Mouse (Mus musculus): ENCODE measurements at regions not wholly inside any gene's neighbourhood (a gene's known extent, or its start where the extent isn't known, plus 50 kb on each side); places are given as distances from the start of the nearest gene placed in this dataset.

DNA sequence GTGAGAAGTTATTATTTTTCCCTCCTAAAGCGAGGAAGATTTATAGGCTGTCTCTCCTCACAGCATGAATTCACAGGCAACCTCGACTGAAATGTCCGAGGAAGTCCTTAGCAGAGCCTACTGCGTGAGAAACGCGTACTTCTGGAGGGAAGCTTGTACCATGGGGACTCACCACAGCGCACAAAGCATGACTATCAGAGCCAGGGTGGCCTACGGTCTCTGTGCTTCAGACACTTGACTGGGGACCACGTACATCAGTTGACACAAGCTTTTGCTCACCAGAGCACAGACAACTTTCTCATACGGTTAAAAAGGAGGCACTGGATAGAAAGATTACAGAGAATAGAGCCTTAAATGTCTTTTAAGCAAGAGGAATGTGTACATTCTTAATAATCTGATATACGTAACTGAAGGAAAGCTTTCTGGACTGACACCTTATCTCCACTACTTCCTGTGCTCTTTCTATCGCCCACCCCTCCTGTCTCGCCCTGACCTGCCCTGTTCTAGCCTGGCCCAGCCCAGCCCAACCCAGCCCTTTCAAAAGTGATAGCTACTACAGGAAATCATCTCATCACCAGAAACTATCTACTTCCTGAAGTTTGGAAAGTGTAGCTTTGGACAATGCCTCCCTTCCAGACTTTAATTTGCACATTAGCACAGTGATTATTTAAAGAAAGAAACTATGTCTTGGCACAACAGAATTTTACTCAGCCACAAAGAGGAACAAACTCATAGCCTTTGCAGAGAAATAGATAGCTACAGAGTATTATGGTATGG lies 104.2 kb upstream of the Krtap11-1 start:
- no peak for TF ChIP-seq POLR2A (IDR thresholded peaks at IDR 0.05; ENCODE audit: borderline replicate concordance, extremely low read depth, insufficient read depth, insufficient read length, poor library complexity, severe bottlenecking)
- TF ChIP-seq CTCF (IDR thresholded peaks at IDR 0.05; ENCODE audit: borderline replicate concordance, extremely low read depth, insufficient read depth, insufficient read length) = no peak
- DNase-seq (ENCODE audit: low read depth) = peak; percentile 39

DNA sequence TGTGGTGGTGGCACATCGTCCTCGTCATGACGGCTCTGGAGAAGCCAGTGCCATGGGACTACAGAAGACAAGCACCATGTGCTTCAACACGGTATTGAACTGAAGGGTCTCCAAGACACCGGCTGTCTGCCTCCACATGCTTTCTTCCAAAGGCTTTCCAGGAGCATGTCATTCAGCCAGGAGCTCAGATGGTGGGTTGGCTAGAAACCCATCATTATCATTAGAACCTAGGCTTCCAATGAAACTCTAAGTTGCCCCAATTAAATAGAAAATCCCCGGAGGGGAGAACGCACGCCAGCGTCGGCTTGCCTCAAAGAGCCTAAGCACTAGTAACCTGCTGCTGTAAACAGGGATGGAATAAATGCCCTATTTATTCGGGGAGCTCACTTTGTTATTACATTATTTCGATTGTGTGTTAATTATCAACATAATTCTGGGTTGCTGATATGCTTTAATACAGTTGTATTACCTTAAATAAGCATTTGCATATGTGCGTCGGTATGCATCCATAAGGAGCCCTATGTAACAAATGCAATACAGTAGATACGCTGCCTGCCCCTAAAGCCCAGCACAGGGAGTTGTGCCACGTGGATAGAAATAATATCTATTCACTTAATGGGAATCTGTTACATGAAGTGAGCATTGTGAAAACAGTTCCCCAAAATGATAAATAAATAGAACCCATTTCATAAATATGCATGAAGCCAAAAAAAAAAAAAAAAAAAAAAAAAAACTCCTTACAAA lies 103.3 kb upstream of the Krtap11-1 start:
- no peak for TF ChIP-seq POLR2A (IDR thresholded peaks at IDR 0.05; ENCODE audit: borderline replicate concordance, extremely low read depth, insufficient read depth, insufficient read length, poor library complexity, severe bottlenecking)
- TF ChIP-seq CTCF (IDR thresholded peaks at IDR 0.05; ENCODE audit: borderline replicate concordance, extremely low read depth, insufficient read depth, insufficient read length) = no peak
- DNase-seq (ENCODE audit: low read depth) = peak; percentile 81

DNA sequence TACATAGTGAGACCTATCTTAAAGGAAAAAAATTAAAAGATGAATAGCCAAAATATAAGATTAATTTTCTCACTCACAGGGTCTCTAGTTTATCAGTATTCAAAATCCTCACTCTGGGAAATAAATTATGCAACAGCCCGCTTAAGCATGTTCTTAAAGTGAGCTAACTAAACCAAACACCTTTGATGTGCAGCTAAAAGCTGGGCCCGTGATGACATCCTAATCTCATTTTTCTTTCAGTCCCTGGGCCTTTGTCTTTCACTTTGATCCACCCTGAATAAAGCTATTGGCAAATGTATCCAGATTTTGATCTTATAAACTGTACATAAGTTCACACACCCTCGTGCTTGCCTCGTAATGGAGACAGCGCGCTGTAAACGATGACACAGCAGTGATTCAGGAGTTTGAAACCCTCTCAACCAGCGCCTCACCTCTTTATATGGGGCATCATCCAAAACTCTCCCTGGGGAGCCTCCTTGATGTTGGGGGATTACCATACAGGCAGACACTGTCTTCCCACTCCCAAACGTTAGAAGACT lies 100.3 kb upstream of the Krtap11-1 start:
- peak; percentile 45 for DNase-seq (ENCODE audit: low read depth)
- TF ChIP-seq CTCF (IDR thresholded peaks at IDR 0.05; ENCODE audit: borderline replicate concordance, extremely low read depth, insufficient read depth, insufficient read length) (no peak), POLR2A (IDR thresholded peaks at IDR 0.05; ENCODE audit: borderline replicate concordance, extremely low read depth, insufficient read depth, insufficient read length, poor library complexity, severe bottlenecking) (no peak)

DNA sequence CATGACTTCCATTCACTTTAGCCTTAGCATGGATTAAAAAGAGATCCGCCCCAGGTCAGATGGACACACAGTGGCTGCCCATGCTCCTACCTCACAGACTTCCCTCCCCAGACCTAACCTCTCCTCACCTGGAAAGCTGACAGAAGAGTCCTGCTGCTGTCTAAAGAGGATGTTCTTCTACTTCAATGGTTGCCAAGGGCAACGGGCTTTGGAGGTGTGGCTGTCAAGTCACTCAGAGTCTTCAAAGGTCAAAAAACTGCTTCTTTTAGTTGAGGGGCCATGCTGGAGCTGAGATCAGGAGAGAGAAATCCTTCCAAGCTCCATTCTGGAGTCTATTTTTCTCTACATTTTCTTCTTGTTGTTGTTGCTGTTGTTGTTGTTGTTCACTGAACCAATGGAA lies 89.1 kb upstream of the Krtap11-1 start:
- DNase-seq (ENCODE audit: low read depth) = no peak
- TF ChIP-seq CTCF (IDR thresholded peaks at IDR 0.05; ENCODE audit: borderline replicate concordance, extremely low read depth, insufficient read depth, insufficient read length) (no peak), POLR2A (IDR thresholded peaks at IDR 0.05; ENCODE audit: borderline replicate concordance, extremely low read depth, insufficient read depth, insufficient read length, poor library complexity, severe bottlenecking) (no peak)

DNA sequence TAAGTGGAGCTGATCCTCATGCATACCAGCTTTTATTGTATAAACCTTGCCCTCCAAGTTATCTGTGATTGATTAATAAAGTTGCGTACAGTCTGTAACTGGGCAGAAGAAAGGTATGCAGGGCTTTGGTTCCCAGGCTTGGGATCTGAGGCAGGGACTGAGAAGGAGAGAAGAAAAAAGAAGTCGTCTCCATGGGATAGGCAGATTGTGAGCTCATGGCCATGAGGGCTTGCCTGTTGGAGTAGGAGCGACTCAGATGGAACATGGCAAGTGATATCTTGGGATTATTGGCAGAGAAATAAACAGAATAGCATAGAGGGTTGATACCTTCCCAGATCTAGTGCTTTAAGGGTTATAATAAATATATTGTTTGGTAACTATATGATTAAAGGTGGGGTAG lies 85.1 kb upstream of the Krtap11-1 start:
- TF ChIP-seq CTCF (IDR thresholded peaks at IDR 0.05; ENCODE audit: borderline replicate concordance, extremely low read depth, insufficient read depth, insufficient read length) = no peak
- no peak for TF ChIP-seq POLR2A (IDR thresholded peaks at IDR 0.05; ENCODE audit: borderline replicate concordance, extremely low read depth, insufficient read depth, insufficient read length, poor library complexity, severe bottlenecking)
- no peak for DNase-seq (ENCODE audit: low read depth)

DNA sequence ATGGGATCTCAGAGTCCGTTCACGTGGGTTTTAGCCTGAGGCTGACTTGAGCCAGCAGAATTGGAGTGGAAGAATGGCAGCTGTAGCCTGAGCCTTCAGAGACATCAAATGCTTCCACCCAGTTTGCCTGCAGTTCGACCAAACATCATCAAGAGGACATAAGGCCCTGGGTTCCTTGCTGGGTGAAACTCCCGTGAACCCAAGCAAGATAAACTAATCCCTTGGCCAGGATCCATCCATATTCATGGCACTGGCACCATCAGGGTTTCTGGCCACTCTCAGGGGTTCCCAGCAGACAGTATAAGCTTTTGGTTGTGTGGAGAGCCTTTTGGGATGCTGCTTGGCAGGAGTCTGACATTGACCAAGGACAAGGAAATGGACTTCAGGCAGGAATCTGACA lies 77.7 kb upstream of the Krtap11-1 start:
- no peak for DNase-seq (ENCODE audit: low read depth)
- no peak for TF ChIP-seq CTCF (IDR thresholded peaks at IDR 0.05; ENCODE audit: borderline replicate concordance, extremely low read depth, insufficient read depth, insufficient read length)

DNA sequence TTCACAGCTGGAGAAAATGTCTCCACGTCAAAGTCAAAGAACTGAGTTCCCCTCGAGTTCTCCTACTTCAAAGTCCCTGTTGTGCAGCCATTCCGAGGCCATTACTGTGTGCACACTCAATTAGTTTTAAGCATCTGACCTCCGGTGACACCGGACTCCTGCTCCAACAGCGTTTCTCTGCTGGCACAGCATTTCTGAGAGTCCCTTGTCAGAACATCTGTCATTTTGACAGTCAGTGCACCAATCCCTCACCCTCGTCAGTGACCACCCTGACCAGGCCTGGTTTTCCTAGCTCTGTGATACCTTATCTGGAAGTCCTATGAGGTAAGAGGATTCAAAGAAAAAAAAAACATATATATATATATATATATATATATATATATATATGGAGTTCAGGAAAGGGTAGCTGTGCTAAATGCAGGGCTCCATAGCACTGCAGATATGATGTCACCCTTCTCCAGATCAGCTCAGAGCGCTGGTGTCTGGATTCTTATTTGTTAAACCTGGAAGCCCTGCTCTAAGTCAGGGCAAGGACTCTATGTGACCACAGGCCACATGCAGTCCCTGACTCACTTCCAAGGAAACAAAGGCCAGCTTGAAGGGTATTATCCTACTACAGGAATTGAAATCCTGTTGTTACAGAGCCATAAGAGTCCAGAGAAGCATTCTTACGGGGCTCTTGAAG lies 63.1 kb upstream of the Krtap11-1 start:
- DNase-seq (ENCODE audit: low read depth) = no peak
- TF ChIP-seq CTCF (IDR thresholded peaks at IDR 0.05; ENCODE audit: borderline replicate concordance, extremely low read depth, insufficient read depth, insufficient read length) = no peak
- no peak for TF ChIP-seq POLR2A (IDR thresholded peaks at IDR 0.05; ENCODE audit: borderline replicate concordance, extremely low read depth, insufficient read depth, insufficient read length, poor library complexity, severe bottlenecking)

DNA sequence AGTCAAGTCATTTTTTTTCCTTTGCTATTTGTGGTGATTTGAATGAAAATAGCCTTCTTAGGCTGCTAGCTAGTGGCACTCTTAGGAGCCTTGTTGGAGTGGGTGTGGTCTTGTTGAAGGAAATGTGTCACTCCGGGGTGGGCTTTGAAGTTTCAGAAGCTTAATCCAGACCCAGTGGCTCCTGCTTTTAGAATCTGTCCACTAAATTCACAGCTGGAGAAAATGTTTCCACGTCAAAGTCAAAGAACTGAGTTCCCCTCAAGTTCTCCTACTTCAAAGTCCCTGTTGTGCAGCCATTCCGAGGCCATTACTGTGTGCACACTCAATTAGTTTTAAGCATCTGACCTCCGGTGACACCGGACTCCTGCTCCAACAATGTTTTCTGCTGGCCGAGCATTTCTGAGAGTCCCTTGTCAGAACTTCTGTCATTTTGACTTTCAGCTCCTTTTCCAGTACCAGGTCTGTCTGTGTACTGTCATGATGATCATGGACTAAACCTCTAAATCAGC lies 61.2 kb upstream of the Krtap11-1 start:
- no peak for TF ChIP-seq POLR2A (IDR thresholded peaks at IDR 0.05; ENCODE audit: borderline replicate concordance, extremely low read depth, insufficient read depth, insufficient read length, poor library complexity, severe bottlenecking)
- DNase-seq (ENCODE audit: low read depth) = no peak

DNA sequence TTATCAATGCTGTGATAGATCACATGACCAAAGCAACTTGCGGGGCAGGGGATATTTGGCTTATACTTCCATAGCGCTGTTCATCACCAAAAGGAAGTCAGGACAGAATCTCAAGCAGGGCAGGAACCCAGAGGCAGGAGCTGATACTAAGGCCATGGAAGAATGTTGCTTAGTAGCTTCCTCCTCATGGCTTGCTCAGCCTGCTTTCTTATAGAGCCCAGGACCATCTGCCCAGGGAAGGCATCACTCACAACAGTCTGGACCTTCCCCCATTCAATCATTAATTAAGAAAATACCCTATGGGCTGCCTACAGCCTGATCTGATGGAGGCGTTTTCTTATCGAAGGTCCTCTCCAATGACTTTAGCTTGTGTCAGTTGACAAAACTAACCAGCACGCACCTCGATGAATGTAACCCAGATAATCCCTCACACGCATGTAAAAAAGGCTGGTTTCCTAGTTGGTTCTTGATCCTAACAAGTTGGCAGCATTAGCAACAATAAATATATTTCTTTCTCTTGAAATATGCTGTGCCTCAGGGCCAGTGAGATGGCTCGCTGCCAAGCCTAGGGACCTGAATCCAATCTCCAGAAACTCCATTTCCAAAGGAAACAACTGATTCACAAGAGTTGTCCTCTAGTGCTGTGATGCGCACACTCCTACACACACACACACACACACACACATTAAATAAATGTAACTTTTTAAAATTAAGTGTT lies 60.6 kb upstream of the Krtap11-1 start:
- TF ChIP-seq CTCF (IDR thresholded peaks at IDR 0.05; ENCODE audit: borderline replicate concordance, extremely low read depth, insufficient read depth, insufficient read length) = no peak
- no peak for DNase-seq (ENCODE audit: low read depth)

DNA sequence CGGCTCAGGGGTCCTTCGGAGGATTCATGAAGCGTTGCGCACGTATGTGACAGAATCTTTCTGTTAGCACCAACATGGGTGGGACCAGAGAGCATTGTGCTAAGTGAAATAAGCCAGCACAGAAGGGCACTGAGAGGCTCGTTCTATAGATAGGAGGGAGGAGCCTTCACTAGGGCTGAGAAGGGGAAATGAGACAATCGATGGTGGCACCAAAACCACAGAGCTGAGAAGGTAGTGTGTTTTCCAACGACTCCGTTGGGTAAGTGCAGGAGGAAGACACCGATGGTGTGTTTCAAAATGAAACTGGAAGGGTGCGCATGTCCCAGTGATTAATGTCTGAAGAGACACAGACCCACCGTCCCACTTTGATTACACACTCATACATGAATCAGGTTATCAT lies 54.7 kb upstream of the Krtap11-1 start:
- TF ChIP-seq CTCF (IDR thresholded peaks at IDR 0.05; ENCODE audit: borderline replicate concordance, extremely low read depth, insufficient read depth, insufficient read length) = no peak
- no peak for TF ChIP-seq POLR2A (IDR thresholded peaks at IDR 0.05; ENCODE audit: borderline replicate concordance, extremely low read depth, insufficient read depth, insufficient read length, poor library complexity, severe bottlenecking)
- no peak for DNase-seq (ENCODE audit: low read depth)

DNA sequence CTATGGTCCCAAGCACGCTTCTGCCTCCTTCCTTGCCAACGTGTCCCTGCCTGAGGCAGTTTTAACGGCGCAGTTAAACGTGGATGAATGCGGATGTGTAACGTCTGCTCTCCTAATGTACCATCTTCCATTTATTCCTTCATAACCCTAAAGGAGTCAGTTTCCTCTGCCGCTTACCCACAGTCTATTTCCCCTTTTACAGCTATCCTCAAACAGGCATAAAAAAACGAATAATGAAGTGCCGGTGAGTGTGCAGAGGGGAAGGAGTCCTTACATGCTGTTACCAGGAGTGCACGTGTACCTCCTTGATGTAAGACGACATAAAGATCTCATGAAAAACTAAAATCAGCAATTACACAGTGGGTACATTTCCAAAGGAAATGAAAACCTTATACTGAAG lies 54.3 kb upstream of the Krtap11-1 start:
- no peak for DNase-seq (ENCODE audit: low read depth)
- TF ChIP-seq CTCF (IDR thresholded peaks at IDR 0.05; ENCODE audit: borderline replicate concordance, extremely low read depth, insufficient read depth, insufficient read length) = no peak
- no peak for TF ChIP-seq POLR2A (IDR thresholded peaks at IDR 0.05; ENCODE audit: borderline replicate concordance, extremely low read depth, insufficient read depth, insufficient read length, poor library complexity, severe bottlenecking)
